Mouse (Mus musculus): ENCODE measurements around the gene Zfp518b. TPM values are rescaled to one million over a fixed set of nuclear protein-coding genes. Genes with fewer than 3 reads are reported as not detected.
A peak's percentile ranks its signal among the peaks of the same experiment; 100 is the strongest.

Gene Zfp518b
- total RNA-seq (2021) (1 to 10 TPM; 2.7 to 5.9 TPM), polyA plus RNA-seq (2012; rRNA removed) (0.83 and 0.97 TPM in 2 replicates)
- long read RNA-seq, result 0 reads

GRCm38 (mm10) chr5:38684164-38684911 is at the start of gene Zfp518b:
TSS of gene Zfp518b (minus strand) at chr5:38684826.
- DNase-seq, result peak; percentile 89

DNA sequence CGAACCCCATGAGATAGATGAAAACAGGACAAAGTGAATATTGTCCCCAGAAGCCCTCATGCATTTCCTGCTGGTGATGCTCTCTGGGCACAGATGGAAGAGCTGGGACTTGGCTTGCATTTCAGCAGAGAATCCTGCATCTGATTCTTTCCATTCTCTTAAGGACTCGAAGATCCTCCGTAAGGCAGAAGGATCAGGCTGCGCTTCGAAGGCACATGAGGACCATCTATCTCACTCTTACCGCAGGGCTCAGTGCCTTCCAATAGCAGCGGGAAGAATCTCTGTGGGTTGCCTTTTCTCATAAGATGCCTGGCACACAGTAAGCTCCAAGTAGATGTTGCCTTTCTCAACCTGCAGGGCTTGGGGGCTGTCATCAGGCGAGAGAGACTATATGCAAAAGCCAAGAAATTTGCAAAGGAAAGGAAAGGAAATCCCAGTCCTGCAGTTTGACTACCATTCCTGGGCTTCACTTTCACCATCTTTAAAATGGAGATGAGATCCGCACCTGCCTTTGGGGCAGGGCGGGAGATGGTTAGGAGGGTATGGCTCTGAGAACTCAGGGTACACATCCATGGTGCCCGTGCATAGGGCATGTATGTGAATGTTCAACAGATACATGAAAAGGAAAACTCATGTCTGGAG is 24.4 kb upstream of the Zfp518b start:
- DNase-seq, result no peak

- no peak for DNase-seq
Measured at GRCm38 (mm10) chr5:38707364-38708075, 22.9 kb upstream of the Zfp518b start.

DNA sequence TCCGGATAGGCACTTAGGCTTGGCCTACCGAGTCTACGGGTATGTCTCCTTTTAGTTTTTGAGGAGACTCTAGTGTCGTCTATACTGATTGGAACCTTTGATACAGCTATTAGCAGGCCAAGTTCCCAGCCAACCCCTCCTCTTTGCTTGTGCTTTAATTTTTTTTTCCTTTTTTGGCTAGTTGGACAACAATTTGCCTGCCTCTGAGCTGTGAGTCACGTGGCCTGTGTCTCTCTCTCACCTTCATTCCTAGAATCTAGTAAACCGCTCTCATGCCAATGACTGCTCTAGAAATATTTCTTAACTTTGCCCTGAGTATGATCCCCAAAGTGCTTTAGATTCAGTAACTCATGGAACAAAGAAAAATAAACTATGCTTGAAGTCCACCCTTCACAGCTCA is 18.3 kb upstream of the Zfp518b start:
- DNase-seq, result no peak

GRCm38 (mm10) chr5:38702091-38702490 is 17.5 kb upstream of the Zfp518b start:
- no peak for DNase-seq

DNA sequence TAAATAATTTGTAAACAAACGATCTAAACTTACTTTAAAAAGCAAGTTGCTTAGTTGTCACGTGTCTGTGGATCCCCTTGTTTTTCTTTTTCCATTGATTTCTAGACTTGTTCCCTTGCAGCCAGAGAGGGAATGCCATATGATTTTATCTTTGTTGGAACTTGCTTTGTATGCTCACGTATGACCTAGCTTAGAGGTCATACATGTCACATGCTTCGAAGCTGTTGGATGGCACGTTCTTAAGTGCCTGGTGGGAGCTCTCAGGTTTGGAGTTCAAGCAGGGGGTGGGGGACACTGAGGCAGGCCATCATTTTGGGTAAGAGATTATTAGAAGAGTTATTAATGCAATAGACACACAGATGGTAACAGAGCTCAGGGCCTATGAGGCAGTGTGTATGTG is 13.8 kb upstream of the Zfp518b start:
- no peak for DNase-seq

GRCm38 (mm10) chr5:38698046-38698445 is 13.4 kb upstream of the Zfp518b start:
- DNase-seq, result no peak

- no peak for DNase-seq
Measured at GRCm38 (mm10) chr5:38696616-38697375, 12.2 kb upstream of the Zfp518b start.

DNA sequence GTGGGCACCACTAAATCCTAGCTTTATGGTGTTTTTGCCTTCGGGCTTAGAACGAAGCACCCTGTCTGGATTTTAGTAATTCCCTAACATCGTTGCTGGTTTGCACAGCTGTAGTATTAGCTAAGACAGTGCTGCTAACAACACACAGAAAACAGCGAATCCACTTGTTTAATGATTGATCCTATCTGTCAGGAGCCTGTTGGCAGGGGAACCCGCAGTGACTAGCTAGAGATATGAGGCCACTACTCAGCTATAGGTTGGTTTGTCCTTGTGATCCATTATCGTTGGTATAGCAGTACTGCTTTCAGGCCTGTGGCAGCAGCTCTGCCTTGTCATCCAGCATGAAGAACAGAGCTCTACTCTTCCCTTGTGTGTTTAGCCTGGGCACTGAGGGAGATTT is 8.2 kb upstream of the Zfp518b start:
- DNase-seq, result no peak

GRCm38 (mm10) chr5:38689186-38689585 is 4.6 kb upstream of the Zfp518b start:
- DNase-seq, result no peak

DNA sequence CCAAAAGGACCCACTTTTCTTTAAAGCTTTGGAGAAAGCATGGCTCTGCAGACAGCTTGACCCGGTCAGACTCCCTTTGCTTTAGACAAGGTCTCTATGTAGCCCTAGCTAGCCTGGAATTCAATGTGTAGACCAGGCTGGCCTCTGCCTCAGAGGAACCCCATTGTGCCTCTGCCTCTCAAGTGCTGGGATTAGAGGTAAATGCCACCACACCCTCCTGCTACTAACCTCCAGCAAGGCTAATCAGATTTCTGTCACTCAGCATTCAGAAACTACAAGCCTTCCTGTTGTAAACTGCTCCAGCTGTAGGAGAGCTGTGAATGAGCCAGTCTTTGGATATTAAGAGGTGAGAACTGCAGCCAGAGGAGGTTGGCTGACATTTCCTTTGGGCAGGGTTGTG is 3.1 kb upstream of the Zfp518b start:
- DNase-seq, result no peak

DNA sequence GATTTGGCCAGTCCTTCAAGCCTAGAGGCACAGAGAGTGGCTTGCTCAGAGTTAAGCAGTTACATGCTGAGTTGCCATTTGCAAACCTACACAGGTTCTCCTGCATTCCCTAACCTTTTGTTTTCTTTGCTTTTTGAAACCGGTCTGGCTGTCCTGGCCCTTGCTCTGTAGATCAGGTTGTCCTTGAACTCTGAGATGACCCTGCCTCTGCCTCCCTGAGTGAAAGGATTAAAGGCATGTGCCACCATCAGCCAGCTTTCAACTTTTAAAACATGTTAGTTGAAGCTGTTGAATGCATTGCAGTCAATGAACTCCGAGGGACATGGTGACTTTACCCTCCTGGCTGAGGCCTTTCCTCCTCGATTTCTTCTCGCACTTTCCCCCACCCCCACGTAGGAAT is 25.8 kb downstream of the Zfp518b start:
- DNase-seq, result no peak

DNA sequence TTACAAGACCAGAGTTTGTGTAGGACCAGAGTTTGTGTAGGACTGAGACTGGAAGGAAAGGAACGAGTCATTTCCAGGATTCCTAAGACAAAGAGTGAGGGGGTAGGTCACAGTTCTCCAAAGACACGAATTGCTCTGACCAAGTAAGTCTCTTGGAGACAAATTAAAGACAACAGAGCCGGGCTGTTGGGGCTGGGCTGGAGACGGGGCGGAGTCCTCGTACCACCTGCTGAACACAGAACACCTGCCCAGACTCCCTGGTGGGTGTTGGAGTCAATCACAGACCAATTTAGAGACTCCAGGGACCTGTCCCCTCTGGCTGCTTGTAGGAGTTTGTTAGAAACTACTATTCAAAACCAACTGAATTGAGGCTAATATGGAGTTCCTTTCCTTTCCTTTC is 28.4 kb downstream of the Zfp518b start:
- no peak for DNase-seq

GRCm38 (mm10) chr5:38655421-38655928 is 29.2 kb downstream of the Zfp518b start:
- DNase-seq, result no peak

GRCm38 (mm10) chr5:38654571-38654970 is 30.1 kb downstream of the Zfp518b start:
- DNase-seq, result no peak

- no peak for DNase-seq
Measured at GRCm38 (mm10) chr5:38653101-38653500, 31.5 kb downstream of the Zfp518b start.

- no peak for DNase-seq
Measured at GRCm38 (mm10) chr5:38651455-38651854, 33.2 kb downstream of the Zfp518b start.

DNA sequence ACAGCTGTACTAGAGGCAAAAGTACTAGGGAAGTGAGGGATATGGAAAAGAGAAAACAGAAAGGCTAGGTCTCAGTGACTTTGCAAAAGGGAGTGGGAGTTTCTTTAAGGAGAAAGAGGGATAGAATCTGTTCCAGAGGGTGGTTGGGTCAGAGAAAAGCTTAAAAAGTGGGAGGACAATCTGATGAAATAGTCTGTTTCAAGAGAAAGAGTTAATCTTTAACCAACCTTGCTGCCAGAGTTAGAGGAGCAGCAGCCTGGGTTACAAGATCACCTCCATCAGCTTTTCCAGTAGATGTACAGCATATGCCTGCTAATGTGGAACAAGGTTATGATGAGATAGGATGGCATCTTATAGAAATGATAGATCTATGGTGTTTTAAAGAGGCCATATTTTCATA is 43.1 kb downstream of the Zfp518b start:
- no peak for DNase-seq

- DNase-seq, result no peak
Measured at GRCm38 (mm10) chr5:38636301-38636749, 48.3 kb downstream of the Zfp518b start.

DNA sequence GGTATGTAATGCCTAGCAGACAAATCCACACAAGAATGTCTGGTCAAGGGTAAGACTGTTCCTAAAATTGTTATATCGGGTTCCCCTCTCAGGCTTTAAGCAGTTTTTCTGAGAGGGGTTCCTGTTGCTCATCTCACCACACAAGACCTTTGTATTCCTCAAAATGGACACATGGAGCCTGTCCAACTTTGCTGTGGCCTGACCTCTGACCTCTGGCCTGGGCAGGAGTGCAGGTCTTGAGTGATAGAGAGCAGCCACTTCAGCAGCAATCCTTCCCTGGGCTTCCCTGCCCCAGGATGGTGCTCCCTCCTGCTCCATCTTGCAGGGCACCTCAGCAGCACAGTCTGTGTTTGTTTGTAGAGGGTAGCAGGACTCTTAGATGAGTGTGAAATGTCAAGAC is 48.9 kb downstream of the Zfp518b start:
- no peak for DNase-seq

DNA sequence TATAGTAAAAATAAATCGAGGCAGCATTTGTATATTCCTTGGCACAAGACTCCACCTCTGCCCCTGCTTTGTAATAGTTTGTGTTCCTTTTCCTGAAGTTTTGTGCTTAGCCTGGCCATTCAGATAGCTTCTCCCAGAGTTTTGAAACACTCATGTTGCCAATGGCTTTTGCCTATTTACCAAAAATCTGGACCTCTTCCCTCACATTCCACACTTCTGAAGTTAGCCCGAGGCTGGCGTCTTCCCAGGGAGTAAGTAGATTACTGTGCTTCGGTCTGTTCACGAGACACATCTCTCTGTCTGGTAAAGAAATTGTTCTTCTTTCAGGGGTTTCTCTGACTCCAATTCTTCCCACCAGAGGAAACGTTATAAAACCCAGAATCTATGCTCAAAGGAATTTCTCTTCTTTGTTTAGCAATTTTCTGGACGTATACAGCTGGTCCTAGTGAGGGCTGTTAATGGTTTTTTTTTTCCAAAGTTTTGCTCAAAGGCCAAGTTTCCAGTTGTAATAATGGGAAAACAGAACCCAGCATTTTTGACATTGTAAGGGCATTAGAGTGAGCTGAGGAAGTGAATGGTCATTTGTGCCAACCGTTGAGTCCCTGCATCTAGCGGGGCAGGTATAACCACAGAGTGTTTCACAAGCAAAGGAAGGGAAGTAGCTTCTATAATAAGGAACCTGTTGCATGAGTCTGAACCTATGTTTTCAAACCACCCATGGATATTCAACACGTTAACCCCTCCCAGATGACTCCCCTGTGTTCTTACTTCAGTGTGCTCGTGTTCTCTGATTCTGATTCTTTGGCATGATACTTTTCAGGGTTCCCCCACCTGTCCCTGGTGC is 50.1 kb downstream of the Zfp518b start:
- DNase-seq, result no peak

All from adrenal gland, adult 2 months (tissue).